ENCODE assay signal across 22 mouse cellular contexts in genomic region chr12:100711819-100712218, GRCm38 (mm10). TPM values are rescaled to one million over a fixed set of nuclear protein-coding genes. Genes with fewer than 3 reads are reported as not detected.
DNase-seq lines count a peak whose midpoint lies in the region; ATAC-seq and TF ChIP-seq lines count a peak whose summit lies in the region.
"Had no signal": no experiment of that assay in that cellular context is flagged by ENCODE, and none has a peak within 500 bp of the region (broad histone marks: within the 10 kb centered on the region; RNA-seq: fewer than 3 reads in every experiment).

No protein-coding gene starts in this region.

- TF ChIP-seq POLR2A in MEL (IDR thresholded peaks at IDR 0.05; ENCODE audit: control insufficient read depth in 1 of 2, insufficient read depth in 1 of 2, low read depth in 1 of 2, low read length in 2 of 2, poor library complexity in 1 of 2): no peak

- H3K9ac ChIP-seq in MEL (ENCODE audit: control insufficient read depth, low read depth, low read length, poor library complexity, severe bottlenecking): no peak overlapping the region
- H3K9ac ChIP-seq: embryonic facial prominence, embryonic 13.5 days; heart, embryonic 12.5 days; limb, embryonic 15.5 days; midbrain, embryonic 12.5 days; stomach, embryonic 15.5 days had no signal

- DNase-seq in MEL (ENCODE audit: low read depth, low spot score): peak; percentile 43
- DNase-seq in induced T-regulatory cell, adult 2 months (ENCODE audit: low read depth): peak; percentile 42
- peak; percentile 31 for DNase-seq in thymus, postnatal 25 days
- no peak for DNase-seq in urinary bladder, postnatal 25 days (ENCODE audit: low spot score)
- DNase-seq in urinary bladder, postnatal 14 days (ENCODE audit: low spot score): no peak
- no peak for DNase-seq in right cerebral cortex, postnatal 10 days (ENCODE audit: low spot score in 2 of 2)
- DNase-seq: adrenal gland, adult 2 months; cerebellum, adult 9-10 months; kidney, adult 18-20 months; kidney, postnatal 10 days; layer of hippocampus, postnatal 36 days; lung, adult 2 months; lung, postnatal 36 days; spleen, adult 18-20 months had no signal

- ATAC-seq in megakaryocyte, adult 5-6 weeks (ENCODE audit: poor library complexity, severe bottlenecking): no peak

- no peaks in the 10 kb centered on the region for H3K9me3 ChIP-seq in megakaryocyte, embryonic 14.5 days
- H3K9me3 ChIP-seq in MEL (replicated peaks; ENCODE audit: insufficient read depth, low read length): no peaks in the 10 kb centered on the region
- H3K9me3 ChIP-seq: embryonic facial prominence, embryonic 13.5 days; heart, embryonic 12.5 days; hindbrain, embryonic 10.5 days; limb, embryonic 15.5 days; midbrain, embryonic 12.5 days; stomach, embryonic 15.5 days had no signal

- no peaks in the 10 kb centered on the region for H3K27me3 ChIP-seq in megakaryocyte, embryonic 14.5 days (replicated peaks)
- H3K27me3 ChIP-seq in MEL (ENCODE audit: control insufficient read depth in 1 of 2, insufficient read depth in 2 of 2, low read length in 2 of 2): no peaks in the 10 kb centered on the region
- H3K27me3 ChIP-seq: embryonic facial prominence, embryonic 13.5 days; heart, embryonic 12.5 days; limb, embryonic 15.5 days; midbrain, embryonic 12.5 days; stomach, embryonic 15.5 days had no signal

- TF ChIP-seq RAD21 in MEL (IDR thresholded peaks at IDR 0.05; ENCODE audit: low read depth, low read length): no peak

- peak overlapping the region; percentile 16; the same call in 1 of the 2 replicates for H3K27ac ChIP-seq in MEL (ENCODE audit: control insufficient read depth, low read depth, low read length)
- H3K27ac ChIP-seq: hindbrain, embryonic 10.5 days; midbrain, embryonic 12.5 days; stomach, embryonic 15.5 days had no signal

- peak overlapping the region; percentile 35 for H3K4me3 ChIP-seq in megakaryocyte, embryonic 14.5 days (replicated peaks)
- H3K4me3 ChIP-seq in MEL (ENCODE audit: control insufficient read depth in 1 of 2, insufficient read depth in 1 of 2, low read depth in 2 of 2, low read length in 2 of 2): peak overlapping the region; percentile 12 to 41; a peak in 2 of 4 replicates
- H3K4me3 ChIP-seq: embryonic facial prominence, embryonic 13.5 days; heart, embryonic 12.5 days; hindbrain, embryonic 10.5 days; limb, embryonic 15.5 days; midbrain, embryonic 12.5 days; stomach, embryonic 15.5 days had no signal

- TF ChIP-seq CTCF in MEL (IDR thresholded peaks at IDR 0.05 in 2 of 3, conservative IDR thresholded peaks at IDR 0.05 in 1 of 3; ENCODE audit: control insufficient read depth in 1 of 3, insufficient read depth in 1 of 3, low read depth in 2 of 3, low read length in 3 of 3, poor library complexity in 1 of 3, severe bottlenecking in 1 of 3): no peak

- no peaks in the 10 kb centered on the region for H3K79me2 ChIP-seq in MEL (ENCODE audit: control insufficient read depth, insufficient read depth, low read length, poor library complexity)

- TF ChIP-seq EP300 in MEL (IDR thresholded peaks at IDR 0.05; ENCODE audit: low read depth in 1 of 2, low read length in 2 of 2): peak in 1 of 2 experiments; percentile 59; a peak in 3 of 4 replicates

- H3K36me3 ChIP-seq in megakaryocyte, embryonic 14.5 days (replicated peaks; ENCODE audit: low read length): no peaks in the 10 kb centered on the region
- H3K36me3 ChIP-seq in MEL (ENCODE audit: control insufficient read depth in 1 of 2, insufficient read depth in 2 of 2, low read length in 2 of 2): peaks cover 0 to 28% of the 10 kb centered on the region in 2 experiments; a peak in 2 of 4 replicates
- H3K36me3 ChIP-seq: embryonic facial prominence, embryonic 13.5 days; heart, embryonic 12.5 days; hindbrain, embryonic 10.5 days; limb, embryonic 15.5 days; midbrain, embryonic 12.5 days; stomach, embryonic 15.5 days had no signal

- peaks cover 47% of the 10 kb centered on the region for H3K4me1 ChIP-seq in megakaryocyte, embryonic 14.5 days
- peaks cover 15 to 21% of the 10 kb centered on the region in 2 experiments for H3K4me1 ChIP-seq in MEL (ENCODE audit: control insufficient read depth in 1 of 2, insufficient read depth in 2 of 2, low read length in 2 of 2)
- H3K4me1 ChIP-seq: hindbrain, embryonic 10.5 days; midbrain, embryonic 12.5 days; stomach, embryonic 15.5 days had no signal

TF ChIP-seq in MEL, 35 proteins besides CTCF, POLR2A, EP300 and RAD21:
- TF ChIP-seq GATA1 (IDR thresholded peaks at IDR 0.05; ENCODE audit: low read depth, low read length) (peak; percentile 57; the same call in 1 of the 2 replicates), POLR2AphosphoS2 (IDR thresholded peaks at IDR 0.05; ENCODE audit: low read length) (no peak), SIN3A (IDR thresholded peaks at IDR 0.05; ENCODE audit: low read length) (peak; percentile 2; the same call in 1 of the 2 replicates), ETS1 (IDR thresholded peaks at IDR 0.05; ENCODE audit: low read depth, low read length) (peak; percentile 45; the same call in 1 of the 2 replicates), TCF12 (IDR thresholded peaks at IDR 0.05; ENCODE audit: low read depth, low read length) (peak; percentile 72), TAL1 (IDR thresholded peaks at IDR 0.05; ENCODE audit: low read length) (peak; percentile 64)
TF ChIP-seq in MEL: peak in this region for 5.

RNA-seq across cellular contexts. Expression of gene Rps6ka5, which starts 15.0 kb away (rescaled TPM):
- polyA plus RNA-seq in megakaryocyte, embryonic 14.5 days (2012; ENCODE audit: insufficient read depth, low replicate concordance): 1.3 and 4.9 TPM in 2 replicates
- total RNA-seq in megakaryocyte, adult 5-6 weeks (2015): 18.2 and 19.4 TPM in 2 replicates
- 30.9 and 37.6 TPM in 2 replicates for total RNA-seq in megakaryocyte, adult 5-6 weeks (2017)
- 0.92 and 1.6 TPM in 2 replicates for total RNA-seq in MEL (2012; rRNA removed)
- polyA plus RNA-seq in MEL (2012; ENCODE audit: insufficient read depth in 1 of 2, insufficient read length in 2 of 2, low read depth in 1 of 2, low replicate concordance in 2 of 2, missing spikeins in 1 of 2): 1 to 10 TPM in 1 of 2 experiments, not detected in 1; 3.3 TPM

Comparison
In these comparisons a context has a peak if more than half of its experiments do, and no peak if none do; other contexts are left out.
1. DNase-seq: peak in MEL (single experiment), induced T-regulatory cell, adult 2 months (single experiment) and thymus, postnatal 25 days (single experiment); none in urinary bladder, postnatal 25 days (single experiment), urinary bladder, postnatal 14 days (single experiment) and right cerebral cortex, postnatal 10 days (0 of 2).